Mouse (Mus musculus): Measurements from ENCODE around the gene Fgfr2. TPM values are rescaled to one million over a fixed set of nuclear protein-coding genes. Genes with fewer than 3 reads are reported as not detected.
A peak's percentile ranks its signal among the peaks of the same experiment; 100 is the strongest.

Fgfr2 gene
- total RNA-seq, 2 experiments from 2014 or later: 35.8 to 40.8 TPM

Small RNA genes within 50 kb of the gene (microRNA-seq; reads per million reads assigned to microRNA genes)
- gene Mir7061: 3.3 reads per million, percentile 4 among the genes with 10 or more reads in this experiment

Other genes with a start within 250 kb of the Fgfr2 start
- 10 to 100 TPM; 55.0 to 58.3 TPM for gene Zranb1, start 192.2 kb downstream of the Fgfr2 start, total RNA-seq (2021)
- gene Ctbp2, start 1.0 kb upstream of the Fgfr2 start, total RNA-seq (2021): 10 to 100 TPM; 41.0 to 48.8 TPM

Data from left cerebral cortex, postnatal 4 days (tissue).